Mouse (Mus musculus) forebrain, embryonic 12.5 days (tissue): ENCODE data around the gene Gpr162. TPM values are rescaled to one million over a fixed set of nuclear protein-coding genes. Genes with fewer than 3 reads are reported as not detected.
A peak's percentile ranks its signal among the peaks of the same experiment; 100 is the strongest.
"Not testable (repeated sequence)": the region's sequence is repeated elsewhere in the genome, so short reads cannot be mapped to it uniquely, and the experiment has no call there.

Experiments used
- ATAC-seq: fragments of 200-750 bp; cut with Nextera tagmentation; 2 replicates; pipeline ENCODE4 v1.8.0; 2017; ENCODE audit warnings: moderate TSS enrichment; ENCODE audit not compliant: low FRiP score
- H3K27ac ChIP-seq: fragments of 300-500 bp; sonication (generic); 2 replicates; pipeline ENCODE4 v1.5.1; 2016; ENCODE audit warnings: mild to moderate bottlenecking
- H3K27me3 ChIP-seq: fragments of 300-500 bp; sonication (generic); 2 replicates; pipeline ENCODE4 v1.6.1; 2016; ENCODE audit warnings: mild to moderate bottlenecking
- H3K36me3 ChIP-seq: fragments of 300-500 bp; sonication (generic); replicated peaks from 2 replicates; pipeline ENCODE4 v1.6.1; 2016; ENCODE audit warnings: mild to moderate bottlenecking
- H3K4me1 ChIP-seq: fragments of 300-500 bp; sonication (generic); 2 replicates; pipeline ENCODE4 v1.6.1; 2016
- H3K4me2 ChIP-seq: fragments of 300-500 bp; sonication (generic); 2 replicates; pipeline ENCODE4 v1.6.1; 2016; ENCODE audit warnings: mild to moderate bottlenecking, moderate library complexity
- H3K4me3 ChIP-seq: fragments of 300-500 bp; sonication (generic); replicated peaks from 2 replicates; pipeline ENCODE4 v1.5.1; 2016; ENCODE audit warnings: mild to moderate bottlenecking
- H3K9ac ChIP-seq: fragments of 300-500 bp; sonication (generic); 2 replicates; pipeline ENCODE4 v1.6.1; 2016; ENCODE audit warnings: mild to moderate bottlenecking
- H3K9me3 ChIP-seq: fragments of 300-500 bp; sonication (generic); 2 replicates; pipeline ENCODE4 v1.6.1; 2016
- WGBS: fragments of 180-500 bp; shearing (Covaris S2); methylation state at CpG from one replicate; pipeline ENCODE4 v1.1.7; 2016; 5-methylcytosine and 5-hydroxymethylcytosine counted together
- polyA plus RNA-seq: library from polyadenylated mRNA; unstranded; fragments of >200 nt; fragmentation: Nextera tagmentation; extraction: Ambion mirVana; gene quantifications from 2 replicates; pipeline ENCODE4 v1.2.1, GENCODE M21; 2016

Gene Gpr162
- polyA plus RNA-seq, 1 experiment from 2014 or later = 10.2 TPM

DNA sequence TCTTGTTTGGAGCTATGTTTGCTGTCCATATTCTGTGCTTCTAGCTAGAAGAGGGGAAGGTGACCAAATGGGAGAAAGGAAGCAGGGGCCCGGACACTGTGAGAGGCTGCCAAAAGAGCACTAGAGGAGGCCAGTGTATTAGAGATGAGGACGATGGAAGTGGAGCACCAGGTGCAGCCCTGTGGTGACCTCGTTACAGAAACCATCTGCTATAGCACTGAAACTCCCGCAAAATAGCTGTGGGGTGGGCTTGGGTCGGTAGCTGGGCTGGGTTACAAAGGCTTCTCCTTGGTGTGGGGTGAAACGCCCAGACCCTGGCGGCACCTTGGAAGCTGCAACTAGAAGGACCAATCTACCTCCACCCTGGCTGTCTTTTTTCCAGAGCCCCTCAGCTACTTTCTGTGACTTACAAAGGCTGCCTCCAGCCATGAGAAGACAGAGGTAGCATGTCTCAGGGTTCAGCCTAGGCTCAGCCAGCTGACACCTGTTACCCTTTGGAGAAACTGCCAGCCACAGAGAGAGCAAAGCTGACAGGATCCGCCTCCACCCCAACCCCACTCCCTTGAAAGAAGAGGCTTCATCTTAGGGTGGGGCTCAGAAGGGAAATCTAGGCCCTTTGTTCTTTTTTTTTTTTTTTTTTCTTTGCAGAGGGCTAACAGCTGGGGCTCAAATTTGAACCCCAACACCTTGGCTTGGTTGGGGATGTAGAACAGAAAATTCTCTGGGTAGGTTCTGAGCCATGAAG lies 36.4 kb upstream of the Gpr162 start:
- H3K36me3 ChIP-seq = no peaks in the 10 kb centered on the region
- no peak overlapping the region for H3K9ac ChIP-seq
- WGBS = 52% methylated on average over 8 of the region's 8 CpGs
- no peak for ATAC-seq
- no peak overlapping the region for H3K27ac ChIP-seq
- H3K4me3 ChIP-seq = no peak overlapping the region
- no peaks in the 10 kb centered on the region for H3K9me3 ChIP-seq
- H3K4me2 ChIP-seq = no peak overlapping the region
- no peaks in the 10 kb centered on the region for H3K27me3 ChIP-seq
- peaks cover 21% of the 10 kb centered on the region for H3K4me1 ChIP-seq

- no peak for ATAC-seq
- Histone ChIP-seq H3K36me3 (no peaks in the 10 kb centered on the region), H3K4me3 (no peak overlapping the region), H3K9me3 (no peaks in the 10 kb centered on the region), H3K4me1 (peaks cover 5% of the 10 kb centered on the region), H3K27me3 (no peaks in the 10 kb centered on the region), H3K27ac (peak overlapping the region; percentile 42), H3K9ac (no peak overlapping the region), H3K4me2 (no peak overlapping the region)
- WGBS = 65% methylated on average over 3 of the region's 3 CpGs
These were observed 34.6 kb upstream of the Gpr162 start for GRCm38 (mm10) chr6:124898359-124898758.

GRCm38 (mm10) chr6:124894113-124894512 lies 30.3 kb upstream of the Gpr162 start:
- H3K4me2 ChIP-seq, H3K4me1 ChIP-seq, H3K4me3 ChIP-seq, H3K9ac ChIP-seq, H3K9me3 ChIP-seq, H3K27me3 ChIP-seq, ATAC-seq, H3K27ac ChIP-seq, H3K36me3 ChIP-seq: not testable (repeated sequence)
- 92% methylated on average over 2 of the region's 2 CpGs for WGBS

- H3K9me3 ChIP-seq = no peaks in the 10 kb centered on the region
- H3K4me1 ChIP-seq = no peaks in the 10 kb centered on the region
- no peaks in the 10 kb centered on the region for H3K36me3 ChIP-seq
- 64% methylated on average over 6 of the region's 6 CpGs for WGBS
- no peak for ATAC-seq
- H3K4me2 ChIP-seq = no peak overlapping the region
- H3K27me3 ChIP-seq = peaks cover 2% of the 10 kb centered on the region; the same call in 1 of the 2 replicates
- no peak overlapping the region for H3K9ac ChIP-seq
- no peak overlapping the region for H3K27ac ChIP-seq
- no peak overlapping the region for H3K4me3 ChIP-seq
These were observed 27.2 kb upstream of the Gpr162 start for GRCm38 (mm10) chr6:124890997-124891396.

GRCm38 (mm10) chr6:124888555-124889125 lies 24.9 kb upstream of the Gpr162 start:
- no peak overlapping the region for H3K4me3 ChIP-seq
- no peak overlapping the region for H3K27ac ChIP-seq
- H3K36me3 ChIP-seq = no peaks in the 10 kb centered on the region
- 89% methylated on average over 6 of the region's 6 CpGs for WGBS
- no peak overlapping the region for H3K9ac ChIP-seq
- no peak overlapping the region for H3K4me2 ChIP-seq
- H3K4me1 ChIP-seq = no peaks in the 10 kb centered on the region
- H3K27me3 ChIP-seq = peaks cover 2% of the 10 kb centered on the region; the same call in 1 of the 2 replicates
- no peaks in the 10 kb centered on the region for H3K9me3 ChIP-seq
- ATAC-seq = no peak

GRCm38 (mm10) chr6:124887986-124888385 lies 24.2 kb upstream of the Gpr162 start, which contains the start of gene Cd4:
Cd4 (minus strand) TSS chr6:124888221.
- WGBS = 88% methylated on average over 9 of the region's 9 CpGs

GRCm38 (mm10) chr6:124885956-124886381 lies 22.2 kb upstream of the Gpr162 start:
- no peak overlapping the region for H3K27ac ChIP-seq
- H3K4me1 ChIP-seq = no peaks in the 10 kb centered on the region
- H3K4me2 ChIP-seq = no peak overlapping the region
- H3K9ac ChIP-seq = no peak overlapping the region
- 97% methylated on average over 8 of the region's 8 CpGs for WGBS
- H3K27me3 ChIP-seq = peaks cover 2% of the 10 kb centered on the region; the same call in 1 of the 2 replicates
- ATAC-seq = no peak
- H3K36me3 ChIP-seq = no peaks in the 10 kb centered on the region
- no peaks in the 10 kb centered on the region for H3K9me3 ChIP-seq
- no peak overlapping the region for H3K4me3 ChIP-seq

More at GRCm38 (mm10) chr6:124887986-124888385, 24.2 kb upstream of the Gpr162 start, which contains the start of gene Cd4:
- Histone ChIP-seq H3K9ac (no peak within 1 kb of the TSS), H3K36me3 (no peaks in the 10 kb centered on the region), H3K4me1 (no peaks in the 10 kb centered on the region), H3K27me3 (peaks cover 2% of the 10 kb centered on the region; the same call in 1 of the 2 replicates), H3K4me3 (no peak within 1 kb of the TSS), H3K27ac (no peak within 1 kb of the TSS), H3K4me2 (no peak within 1 kb of the TSS), H3K9me3 (no peaks in the 10 kb centered on the region)
- ATAC-seq = no peak

- WGBS = 78% methylated on average over 10 of the region's 10 CpGs
- Histone ChIP-seq H3K4me1 (no peaks in the 10 kb centered on the region), H3K36me3 (no peaks in the 10 kb centered on the region), H3K9ac (no peak overlapping the region), H3K4me2 (no peak overlapping the region), H3K9me3 (no peaks in the 10 kb centered on the region), H3K4me3 (no peak overlapping the region), H3K27me3 (peaks cover 2% of the 10 kb centered on the region; the same call in 1 of the 2 replicates), H3K27ac (no peak overlapping the region)
- ATAC-seq = no peak
These were observed 21.1 kb upstream of the Gpr162 start for GRCm38 (mm10) chr6:124884714-124885500.

- ATAC-seq = no peak
These were observed 19.6 kb upstream of the Gpr162 start for GRCm38 (mm10) chr6:124883351-124883750.

DNA sequence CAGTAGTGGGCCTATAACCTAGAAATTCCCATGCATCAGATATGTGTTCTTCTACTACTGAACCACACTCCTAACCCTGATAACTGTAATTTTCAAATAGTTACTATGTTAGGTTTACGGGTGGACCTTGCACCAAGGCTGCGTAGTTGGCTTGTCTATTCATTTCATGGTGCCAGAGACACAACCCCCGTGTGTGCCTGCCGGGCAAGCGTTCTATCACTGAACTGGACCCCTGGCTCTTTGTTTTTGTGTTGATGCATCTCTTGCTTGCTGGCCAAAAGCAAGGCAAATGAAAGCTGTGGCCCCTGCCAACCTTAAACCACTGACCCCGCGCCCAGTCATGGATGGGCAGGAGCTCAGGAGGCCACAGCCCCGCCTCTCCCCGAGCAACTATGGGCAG lies 18.0 kb upstream of the Gpr162 start:
- H3K9ac ChIP-seq = no peak overlapping the region
- no peak overlapping the region for H3K4me3 ChIP-seq
- no peak overlapping the region for H3K4me2 ChIP-seq
- ATAC-seq = no peak
- no peaks in the 10 kb centered on the region for H3K36me3 ChIP-seq
- WGBS = 94% methylated on average over 9 of the region's 9 CpGs
- no peak overlapping the region for H3K27ac ChIP-seq
- peaks cover 2% of the 10 kb centered on the region; the same call in 1 of the 2 replicates for H3K27me3 ChIP-seq
- no peaks in the 10 kb centered on the region for H3K4me1 ChIP-seq
- H3K9me3 ChIP-seq = no peaks in the 10 kb centered on the region

More at GRCm38 (mm10) chr6:124883351-124883750, 19.6 kb upstream of the Gpr162 start:
- 62% methylated on average over 9 of the region's 10 CpGs for whole genome bisulfite sequencing
- no peak overlapping the region for H3K4me3 ChIP-seq
- H3K9me3 ChIP-seq = no peaks in the 10 kb centered on the region
- no peak overlapping the region for H3K9ac ChIP-seq
- no peaks in the 10 kb centered on the region for H3K4me1 ChIP-seq
- H3K27ac ChIP-seq = no peak overlapping the region
- H3K27me3 ChIP-seq = peaks cover 2% of the 10 kb centered on the region; the same call in 1 of the 2 replicates
- no peak overlapping the region for H3K4me2 ChIP-seq
- H3K36me3 ChIP-seq = no peaks in the 10 kb centered on the region

DNA sequence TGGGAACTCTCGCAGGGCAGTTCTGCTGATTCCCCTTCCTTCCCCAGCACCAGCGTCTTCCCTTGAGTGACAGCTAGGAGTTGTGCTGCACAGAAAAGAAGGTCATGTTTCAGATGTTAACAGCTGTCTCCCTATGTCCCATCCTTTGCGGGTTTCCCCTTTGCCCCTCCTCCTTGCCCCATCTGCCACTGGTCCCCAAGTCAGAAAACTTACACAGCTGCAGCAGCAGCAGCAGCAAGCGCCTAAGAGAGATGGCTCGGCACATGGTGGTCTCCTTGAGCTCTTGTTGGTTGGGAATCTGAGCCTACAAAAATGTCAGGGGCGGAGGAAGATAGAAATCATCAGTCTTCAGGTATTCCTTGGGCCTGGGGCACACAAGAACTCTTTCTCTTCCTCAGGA lies 15.6 kb upstream of the Gpr162 start:
- 66% methylated on average over 6 of the region's 6 CpGs for WGBS
- no peak overlapping the region for H3K4me3 ChIP-seq
- no peak overlapping the region for H3K27ac ChIP-seq
- H3K9me3 ChIP-seq = no peaks in the 10 kb centered on the region
- no peak overlapping the region for H3K4me2 ChIP-seq
- no peak for ATAC-seq
- no peaks in the 10 kb centered on the region for H3K36me3 ChIP-seq
- no peak overlapping the region for H3K9ac ChIP-seq
- no peaks in the 10 kb centered on the region for H3K4me1 ChIP-seq
- no peaks in the 10 kb centered on the region for H3K27me3 ChIP-seq

GRCm38 (mm10) chr6:124874348-124874747 lies 10.6 kb upstream of the Gpr162 start:
- Histone ChIP-seq H3K9ac (no peak overlapping the region), H3K27me3 (no peaks in the 10 kb centered on the region), H3K4me1 (no peaks in the 10 kb centered on the region), H3K9me3 (no peaks in the 10 kb centered on the region), H3K4me3 (no peak overlapping the region), H3K4me2 (no peak overlapping the region), H3K36me3 (no peaks in the 10 kb centered on the region), H3K27ac (no peak overlapping the region)
- 69% methylated on average over 2 of the region's 3 CpGs for WGBS
- ATAC-seq = no peak
